Mouse (Mus musculus) common myeloid progenitor, adult 5-6 weeks (primary cell): ENCODE results near the gene Rhoc. TPM values are rescaled to one million over a fixed set of nuclear protein-coding genes. Genes with fewer than 3 reads are reported as not detected.
"Not testable (repeated sequence)": the region's sequence is repeated elsewhere in the genome, so short reads cannot be mapped to it uniquely, and the experiment has no call there.

Source experiments
- ATAC-seq: replicated peaks from 2 replicates; pipeline ENCODE4 v1.8.0; 2016; ENCODE audit warnings: low read depth, mild to moderate bottlenecking, moderate TSS enrichment, inconsistent platforms; ENCODE audit not compliant: poor library complexity, severe bottlenecking
- total RNA-seq: library from RNA; stranded (forward); fragments of 200-1000, 187-1606 nt; gene quantifications from 2 replicates; pipeline ENCODE4 v1.2.3, GENCODE M21; 2017

Rhoc gene
- 2.4 TPM in 1 of 2 replicates, not detected in the other for total RNA-seq

DNA sequence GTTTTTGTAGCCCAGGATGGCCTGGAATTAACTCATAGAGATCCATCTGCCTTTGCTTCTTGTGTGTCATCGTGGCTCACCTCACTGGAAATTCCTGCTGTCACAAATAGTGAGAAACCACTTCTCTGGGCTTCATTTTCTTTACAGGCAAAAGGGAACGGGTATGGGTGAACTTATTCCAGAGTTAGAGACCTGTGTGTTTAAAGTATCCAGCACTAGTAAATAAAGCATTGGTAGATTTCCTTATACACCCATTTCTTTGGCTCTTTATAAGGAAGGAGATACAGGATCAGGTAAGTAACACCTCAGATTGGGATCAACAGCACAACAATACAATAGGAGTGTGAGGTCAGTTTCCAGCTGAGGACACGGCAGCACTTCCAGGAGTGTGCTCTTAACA, at the start of gene Rhoc:
Rhoc (plus strand) TSS at position 301 of the 400 bp plus-strand sequence.
- ATAC-seq: no peak

- ATAC-seq: no peak
Observed at GRCm38 (mm10) chr3:104741954-104742353, 46.2 kb upstream of the Rhoc start.

DNA sequence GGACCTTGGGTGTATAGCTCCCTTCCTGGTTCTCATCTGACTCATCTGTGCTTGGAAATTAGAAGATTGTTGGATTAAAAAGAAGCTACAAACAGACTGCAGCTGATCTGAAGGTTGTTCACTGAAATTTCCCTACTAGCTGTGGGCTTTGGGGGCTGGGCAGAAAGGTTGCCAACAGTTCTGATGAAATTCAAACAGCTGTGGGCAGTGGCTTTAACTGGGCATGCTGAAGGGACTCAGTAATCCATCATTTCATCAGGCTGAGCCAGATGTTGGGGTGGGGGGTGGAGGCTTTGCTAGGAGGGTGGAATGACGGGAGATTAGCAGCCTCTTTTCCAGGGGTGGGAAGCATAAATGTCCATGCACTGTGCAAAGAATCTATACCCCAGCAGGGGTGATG, 45.0 kb upstream of the Rhoc start:
- no peak for ATAC-seq

GRCm38 (mm10) chr3:104743864-104744263, 44.3 kb upstream of the Rhoc start:
- ATAC-seq: peak; percentile 89

DNA sequence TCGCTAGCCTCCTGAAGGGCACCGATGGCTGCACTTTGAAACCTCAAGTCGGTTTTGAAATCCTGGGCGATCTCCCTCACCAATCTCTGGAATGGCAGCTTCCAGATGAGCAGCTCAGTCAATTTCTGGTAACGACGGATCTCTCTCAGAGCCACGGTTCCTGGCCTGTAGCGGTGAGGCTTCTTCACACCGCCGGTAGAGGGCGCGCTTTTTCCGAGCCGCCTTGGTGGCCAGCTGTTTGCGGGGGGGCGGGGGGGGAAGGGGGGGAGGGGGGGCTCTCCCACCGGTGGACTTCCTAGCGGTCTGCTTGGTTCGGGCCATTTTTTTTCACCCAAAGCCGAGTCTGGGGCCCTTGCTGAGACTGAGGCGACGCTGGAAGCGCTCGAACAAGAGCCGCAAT, 35.3 kb upstream of the Rhoc start:
- ATAC-seq: peak; percentile 50; the same call in 1 of the 2 replicates

GRCm38 (mm10) chr3:104758406-104758805, 29.8 kb upstream of the Rhoc start:
- peak; percentile 89 for ATAC-seq

DNA sequence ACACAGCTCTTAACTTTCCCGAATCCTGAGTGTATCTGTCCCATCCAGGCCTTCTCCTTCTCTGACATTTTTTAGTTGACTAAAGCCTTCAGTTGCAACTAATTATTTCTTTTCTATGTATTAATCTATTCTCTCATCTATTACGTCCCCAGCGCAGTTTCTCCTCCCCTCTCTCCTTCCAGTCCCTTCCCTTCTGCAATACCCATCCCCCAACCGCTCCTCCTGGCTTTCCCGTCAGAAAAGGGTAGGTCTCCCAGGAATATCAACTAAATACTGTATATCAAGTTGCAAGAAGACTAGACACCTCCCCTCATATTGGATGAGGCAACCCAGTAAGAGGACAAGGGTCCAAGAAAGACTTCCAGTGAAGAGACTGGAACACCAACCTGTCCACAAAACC, 29.3 kb upstream of the Rhoc start:
- no peak for ATAC-seq

GRCm38 (mm10) chr3:104762103-104762863, 25.9 kb upstream of the Rhoc start:
- ATAC-seq: not testable (repeated sequence)

DNA sequence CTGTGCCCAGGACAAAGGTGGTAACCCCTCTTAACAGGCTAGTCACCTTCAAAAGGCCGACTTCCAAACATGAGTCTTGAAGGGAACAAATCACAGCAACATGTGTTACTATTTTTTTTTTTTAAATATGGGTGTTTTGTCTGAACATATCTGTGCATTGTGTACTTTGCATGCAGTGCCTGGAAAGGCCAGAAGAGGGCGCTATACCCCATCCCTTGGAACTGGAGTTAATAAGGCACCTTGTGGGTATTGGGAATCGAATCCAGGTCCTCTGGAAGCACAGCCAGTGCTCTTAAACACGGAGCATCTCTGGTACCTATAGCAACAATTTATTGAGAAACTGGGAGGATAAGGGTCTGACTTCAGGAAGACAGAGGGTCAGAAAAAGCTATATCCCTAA, 23.2 kb upstream of the Rhoc start:
- ATAC-seq: no peak

GRCm38 (mm10) chr3:104767141-104767540, 21.0 kb upstream of the Rhoc start:
- ATAC-seq: no peak

- ATAC-seq: no peak
Observed at GRCm38 (mm10) chr3:104767716-104768115, 20.5 kb upstream of the Rhoc start.

GRCm38 (mm10) chr3:104769135-104769534, 19.0 kb upstream of the Rhoc start:
- ATAC-seq: no peak

DNA sequence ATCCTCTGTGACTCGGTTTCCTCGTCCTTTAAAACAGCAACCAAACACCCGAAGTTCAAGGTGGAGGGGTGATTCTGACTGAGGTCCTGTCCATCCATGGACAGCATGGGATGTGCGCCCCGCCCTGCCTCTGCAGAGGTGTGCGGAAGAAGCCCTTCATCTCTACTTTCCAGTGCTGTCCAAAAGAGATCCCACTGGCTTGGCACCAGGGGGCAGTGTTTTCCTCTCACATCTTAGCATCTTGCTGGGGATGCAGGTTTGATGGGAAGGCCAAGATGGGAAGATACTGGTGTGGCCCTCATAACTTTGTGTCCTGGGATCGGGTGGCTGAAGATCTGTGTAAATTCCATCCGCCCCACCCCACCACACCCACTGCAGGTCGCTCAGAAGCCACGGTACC, 18.1 kb upstream of the Rhoc start:
- ATAC-seq: peak; percentile 71

GRCm38 (mm10) chr3:104770918-104771317, 17.3 kb upstream of the Rhoc start:
- no peak for ATAC-seq

DNA sequence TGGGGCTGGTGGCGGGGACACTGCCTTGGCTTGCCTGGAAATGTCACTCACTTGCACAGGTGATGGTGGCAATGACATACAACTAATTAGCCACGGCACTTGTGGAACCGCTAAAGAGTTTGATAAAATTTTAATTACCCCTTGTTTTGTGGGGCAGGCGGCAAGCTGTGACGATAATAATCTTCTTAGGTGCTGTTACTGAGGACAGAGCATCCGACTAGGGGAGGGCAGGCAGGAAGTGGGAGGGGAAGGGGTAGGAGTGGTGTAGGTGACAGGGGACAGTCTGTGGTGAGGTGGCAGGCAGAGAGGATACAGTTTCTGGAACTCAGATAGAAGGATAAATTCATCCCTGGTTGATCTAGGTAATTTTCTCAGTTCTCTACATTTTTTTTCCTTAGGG, 16.7 kb upstream of the Rhoc start:
- ATAC-seq: no peak

DNA sequence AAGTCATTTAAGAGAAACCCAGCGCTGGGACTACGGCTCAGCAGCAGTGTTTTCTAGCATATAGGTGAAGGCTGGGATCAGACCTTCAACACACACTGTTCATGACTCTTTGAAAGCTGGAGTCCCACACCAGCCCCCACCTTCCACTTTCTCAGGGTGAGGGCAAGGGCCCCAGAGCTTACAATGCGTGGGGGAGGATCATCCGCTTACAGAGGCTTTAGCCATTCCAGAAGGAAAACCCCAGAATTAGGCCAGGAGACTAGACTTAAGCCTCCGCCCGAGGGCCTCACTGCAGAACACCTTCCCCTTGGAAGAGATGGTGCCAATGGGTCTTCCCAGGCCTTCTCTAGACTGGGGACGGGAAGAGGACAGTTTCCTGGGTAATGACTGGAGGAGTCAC, 14.9 kb upstream of the Rhoc start:
- no peak for ATAC-seq

DNA sequence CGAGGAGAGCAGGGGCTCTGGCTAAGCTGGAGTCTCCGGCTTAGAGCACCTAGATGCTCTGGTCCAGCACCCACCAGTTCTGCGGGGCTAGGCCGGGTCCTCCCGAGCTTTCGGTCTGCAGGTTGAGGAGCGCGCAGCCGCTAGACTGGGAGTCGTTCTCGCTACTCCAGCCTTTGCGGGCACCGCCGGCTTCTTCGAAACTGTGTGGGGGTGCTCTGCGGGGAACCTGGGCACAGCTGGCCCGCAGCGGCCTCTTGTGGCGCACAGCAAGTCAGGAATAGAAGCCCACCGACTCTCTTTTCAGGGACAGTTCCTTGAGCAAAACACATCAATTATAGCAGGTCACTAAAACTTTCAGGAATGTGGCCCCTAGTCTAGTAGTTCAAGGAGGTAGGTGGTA, 10.8 kb upstream of the Rhoc start:
- peak; percentile 19; the same call in 1 of the 2 replicates for ATAC-seq

DNA sequence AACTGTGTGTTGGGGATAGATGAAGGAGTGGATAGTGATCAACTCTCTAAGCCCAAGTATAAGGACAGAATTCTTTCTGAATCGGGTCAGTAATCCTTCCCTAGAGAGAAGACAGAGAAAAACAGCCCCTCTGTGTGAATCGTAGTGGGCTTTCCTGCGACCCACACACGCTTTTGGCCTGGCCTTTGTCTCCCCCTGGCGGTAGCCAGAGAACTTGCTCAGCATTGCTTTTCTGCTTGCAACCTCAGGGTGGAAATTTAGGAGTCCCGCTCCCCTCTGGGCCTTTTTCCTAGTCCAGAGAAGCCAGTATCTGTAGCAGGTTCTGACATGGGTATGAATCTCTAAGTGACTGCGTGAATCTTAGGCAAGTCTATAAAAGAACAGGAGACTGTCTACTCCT, 8.2 kb upstream of the Rhoc start:
- ATAC-seq: peak; percentile 51; the same call in 1 of the 2 replicates

GRCm38 (mm10) chr3:104780561-104781420, 7.4 kb upstream of the Rhoc start, which contains the start of gene Ppm1j:
TSS of gene Ppm1j (plus strand) at chr3:104781056.
- ATAC-seq: peak; percentile 15

GRCm38 (mm10) chr3:104781471-104781903, 6.7 kb upstream of the Rhoc start, which contains the start of gene Fam19a3:
TSS of gene Fam19a3 (minus strand) at chr3:104781840.
- peak; percentile 26 for ATAC-seq
